Mouse (Mus musculus) heart, adult 2 months (tissue): ENCODE measurements around the gene Ltb4r1. TPM values are rescaled to one million over a fixed set of nuclear protein-coding genes. Genes with fewer than 3 reads are reported as not detected.

Source experiments
- DNase-seq, 2 experiments: peaks; one replicate each; pipeline ENCODE4 v3.0.0; 2021
- H3K27ac ChIP-seq: fragments of 200-600 bp; 2 replicates; pipeline ENCODE4 v1.8.1; 2022
- H3K27me3 ChIP-seq: fragments of 200-500 bp; 2 replicates; pipeline ENCODE4 v1.6.1; 2012; ENCODE audit warnings: mild to moderate bottlenecking, low read length, inconsistent platforms, mixed read lengths; ENCODE audit not compliant: control insufficient read depth, insufficient read depth
- H3K36me3 ChIP-seq: fragments of 200-500 bp; 2 replicates; pipeline ENCODE4 v1.6.1; 2012; ENCODE audit warnings: low read length, inconsistent platforms; ENCODE audit not compliant: control insufficient read depth, insufficient read depth
- H3K4me1 ChIP-seq: fragments of 200-500 bp; 2 replicates; pipeline ENCODE4 v1.6.1; 2011; ENCODE audit warnings: low read length; ENCODE audit not compliant: control insufficient read depth, insufficient read depth
- H3K4me3 ChIP-seq: fragments of 200-600 bp; 2 replicates; pipeline ENCODE4 v1.8.1; 2022
- H3K79me2 ChIP-seq: fragments of 200-500 bp; replicated peaks from 2 replicates; pipeline ENCODE4 v1.6.1; 2012; ENCODE audit warnings: mild to moderate bottlenecking, inconsistent platforms, low read length, moderate library complexity, mixed read lengths; ENCODE audit not compliant: control insufficient read depth, insufficient read depth
- H3K9ac ChIP-seq: fragments of 200-500 bp; 2 replicates; pipeline ENCODE4 v1.6.1; 2012; ENCODE audit warnings: low read depth, mild to moderate bottlenecking, control low read depth, inconsistent platforms, low read length, mixed read lengths
- CTCF ChIP-seq: fragments of 200-600 bp; IDR thresholded peaks from 2 replicates; pipeline ENCODE4 v1.8.1; 2022; ENCODE audit warnings: antibody characterized with exemption, mild to moderate bottlenecking, moderate library complexity
- EP300 ChIP-seq: fragments of 200-500 bp; IDR thresholded peaks from 2 replicates; pipeline ENCODE4 v1.6.1; 2011; ENCODE audit warnings: low read depth, low read length, control low read depth; ENCODE audit not compliant: insufficient read depth
- POLR2A ChIP-seq: fragments of 200-500 bp; IDR thresholded peaks from 2 replicates; pipeline ENCODE4 v1.6.1; 2011; ENCODE audit warnings: mild to moderate bottlenecking, low read depth, low read length, control low read depth; ENCODE audit not compliant: insufficient read depth
- WGBS: fragments of 180-500 bp; shearing (Covaris S2); methylation state at CpG from one replicate; pipeline ENCODE4 v1.1.7; 2018; 5-methylcytosine and 5-hydroxymethylcytosine counted together
- intact Hi-C: fragments of 180-260 bp; cut with DNase I; formaldehyde crosslinking; loops from one replicate; pipeline ENCODE4 v1.15.1; 2025
- polyA plus RNA-seq: library from polyadenylated mRNA; depleted of rRNA; stranded (reverse); fragments of >200 nt; gene quantifications from 2 replicates; pipeline ENCODE4 v1.2.3, GENCODE M21; 2012; rRNA removed
- total RNA-seq, 2 experiments: library from RNA; stranded (reverse); gene quantifications; 2 replicates each; pipeline ENCODE4 v1.2.3; 2021

Ltb4r1 gene
- total and polyA plus RNA-seq, 3 experiments = 0.34 to 0.76 (median 0.36) TPM

GRCm38 (mm10) chr14:55793461-55793860, 27.7 kb downstream of the Ltb4r1 start:
- no peaks in the 10 kb centered on the region for H3K36me3 ChIP-seq
- no peak for DNase-seq
- WGBS = 48% methylated on average over 2 of the region's 2 CpGs
- no peak overlapping the region for H3K4me3 ChIP-seq
- no peak for TF ChIP-seq EP300
- no peak for TF ChIP-seq POLR2A
- no peak for TF ChIP-seq CTCF
- H3K4me1 ChIP-seq = peaks cover 3% of the 10 kb centered on the region
- intact Hi-C loops = no loop called here
- H3K9ac ChIP-seq = no peak overlapping the region
- no peaks in the 10 kb centered on the region for H3K27me3 ChIP-seq
- H3K27ac ChIP-seq = no peak overlapping the region
- H3K79me2 ChIP-seq = no peaks in the 10 kb centered on the region

- intact Hi-C loops = no loop called here
- H3K27me3 ChIP-seq = no peaks in the 10 kb centered on the region
- H3K27ac ChIP-seq = no peak overlapping the region; the same call in 1 of the 2 replicates
- DNase-seq = peak; percentile 26 to 33
- WGBS = 58% methylated on average over 2 of the region's 2 CpGs
- TF ChIP-seq POLR2A = no peak
- no peak for TF ChIP-seq CTCF
- TF ChIP-seq EP300 = no peak
- H3K9ac ChIP-seq = no peak overlapping the region
- H3K79me2 ChIP-seq = no peaks in the 10 kb centered on the region
- H3K4me1 ChIP-seq = peaks cover 3% of the 10 kb centered on the region; the same call in 1 of the 2 replicates
- H3K36me3 ChIP-seq = no peaks in the 10 kb centered on the region
- no peak overlapping the region for H3K4me3 ChIP-seq
Observed at GRCm38 (mm10) chr14:55793946-55794345, 28.2 kb downstream of the Ltb4r1 start.

DNA sequence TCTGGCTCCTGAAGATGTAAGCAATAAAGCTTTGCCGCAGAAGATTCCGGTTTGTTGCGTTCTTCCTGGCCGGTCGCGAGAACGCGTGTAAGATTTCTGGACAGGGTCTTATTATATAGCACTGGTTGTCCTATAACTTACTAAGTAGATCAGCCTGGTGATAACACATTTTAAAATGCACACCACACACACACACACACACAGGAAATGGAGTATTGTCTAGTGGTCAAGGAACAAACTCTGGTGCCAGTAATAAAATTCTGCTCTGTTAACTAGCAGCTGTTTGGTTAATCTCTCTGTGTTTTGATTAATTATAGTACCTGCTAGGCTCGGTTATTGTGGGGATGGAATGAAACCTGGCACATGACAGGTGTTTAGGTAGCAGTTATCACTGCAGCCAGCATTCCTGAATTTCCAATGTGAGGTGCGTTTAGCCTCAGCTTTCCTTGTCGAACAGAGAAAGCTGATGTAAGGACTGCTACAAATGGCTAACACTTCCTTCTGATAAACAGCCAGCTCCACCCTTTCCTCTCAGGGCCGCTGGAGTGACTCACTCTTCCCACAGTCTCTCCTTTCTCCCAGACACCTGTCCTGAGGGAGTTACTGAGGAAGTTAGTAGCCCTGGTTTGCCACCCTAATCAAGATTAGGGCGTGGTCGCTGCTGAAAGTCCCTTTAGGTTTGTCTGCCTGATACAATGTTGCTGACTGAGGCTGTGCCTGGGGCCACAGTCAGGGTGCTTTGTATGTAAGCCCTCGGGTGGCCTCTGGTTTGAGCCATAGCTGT, 29.8 kb downstream of the Ltb4r1 start:
- no peaks in the 10 kb centered on the region for H3K27me3 ChIP-seq
- H3K36me3 ChIP-seq = no peaks in the 10 kb centered on the region
- intact Hi-C loops = no loop called here
- H3K79me2 ChIP-seq = no peaks in the 10 kb centered on the region
- H3K9ac ChIP-seq = no peak overlapping the region
- TF ChIP-seq POLR2A (no peak), EP300 (peak; percentile 68)
- peak in 1 of 2 experiments; percentile 62 for DNase-seq
- no peak overlapping the region for H3K4me3 ChIP-seq
- peaks cover 3% of the 10 kb centered on the region; the same call in 1 of the 2 replicates for H3K4me1 ChIP-seq
- peak overlapping the region; percentile 71 for H3K27ac ChIP-seq
- WGBS = 50% methylated on average over 15 of the region's 15 CpGs

- peak overlapping the region; percentile 62 for H3K27ac ChIP-seq
- no peak for TF ChIP-seq EP300
- no peak for TF ChIP-seq POLR2A
- no peak for TF ChIP-seq CTCF
- no peaks in the 10 kb centered on the region for H3K36me3 ChIP-seq
- intact Hi-C loops = no loop called here
- H3K4me3 ChIP-seq = peak overlapping the region; percentile 41
- H3K4me1 ChIP-seq = peaks cover 2% of the 10 kb centered on the region; the same call in 1 of the 2 replicates
- WGBS = 26% methylated on average over 16 of the region's 16 CpGs
- DNase-seq = peak; percentile 51 to 63
- H3K9ac ChIP-seq = no peak overlapping the region
- H3K27me3 ChIP-seq = no peaks in the 10 kb centered on the region
- H3K79me2 ChIP-seq = no peaks in the 10 kb centered on the region
Observed at GRCm38 (mm10) chr14:55814885-55815284, 49.1 kb downstream of the Ltb4r1 start.

DNA sequence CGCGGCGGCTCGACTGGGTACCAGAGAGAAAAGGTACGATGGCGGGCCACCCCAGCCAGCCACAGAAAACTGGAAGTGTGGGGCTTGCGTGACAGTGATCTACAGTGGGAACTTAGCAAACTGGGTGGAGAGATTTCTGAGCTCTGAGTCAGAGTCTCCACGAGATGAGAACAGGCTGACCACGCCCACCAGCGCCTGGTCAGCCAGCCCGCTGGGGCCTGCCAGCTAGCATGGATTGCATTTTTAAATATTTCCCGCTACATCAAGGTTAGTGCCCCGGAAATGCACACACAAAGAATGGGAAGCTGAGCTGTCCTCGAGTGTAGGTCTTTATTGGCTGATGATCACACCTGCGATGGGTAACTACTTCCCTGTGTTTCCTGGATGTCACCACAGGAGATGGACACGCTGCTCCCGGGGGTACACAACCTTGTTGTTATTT, 49.6 kb downstream of the Ltb4r1 start:
- no peaks in the 10 kb centered on the region for H3K27me3 ChIP-seq
- DNase-seq = peak; percentile 66 to 76
- peak overlapping the region; percentile 62 for H3K27ac ChIP-seq
- H3K4me1 ChIP-seq = peaks cover 2% of the 10 kb centered on the region; the same call in 1 of the 2 replicates
- H3K36me3 ChIP-seq = no peaks in the 10 kb centered on the region
- 13% methylated on average over 17 of the region's 17 CpGs for WGBS
- H3K79me2 ChIP-seq = no peaks in the 10 kb centered on the region
- TF ChIP-seq POLR2A = no peak
- no peak overlapping the region for H3K9ac ChIP-seq
- peak overlapping the region; percentile 41 for H3K4me3 ChIP-seq
- intact Hi-C loops = no loop called here

Other genes with a start within 250 kb of the Ltb4r1 start
Only the 30 nearest of the 34 such genes appear.
- 100 to 1,000 TPM; 165 to 187 TPM for gene Fitm1, start 190.3 kb upstream of the Ltb4r1 start, total RNA-seq
- 323 and 403 TPM in 2 replicates for gene Fitm1, start 190.3 kb upstream of the Ltb4r1 start, polyA plus RNA-seq
- gene Psme1, start 187.8 kb upstream of the Ltb4r1 start, total RNA-seq = 100 to 1,000 TPM; 231 to 264 TPM
- gene Psme1, start 187.8 kb upstream of the Ltb4r1 start, polyA plus RNA-seq = 101 and 118 TPM in 2 replicates
- gene Emc9, start 180.7 kb upstream of the Ltb4r1 start, total RNA-seq = 10 to 100 TPM; 58.4 to 61.1 TPM
- gene Emc9, start 180.7 kb upstream of the Ltb4r1 start, polyA plus RNA-seq = 52.9 and 54.2 TPM in 2 replicates
- gene Psme2, start 174.8 kb upstream of the Ltb4r1 start, total RNA-seq = 100 to 1,000 TPM; 119 to 120 TPM
- gene Psme2, start 174.8 kb upstream of the Ltb4r1 start, polyA plus RNA-seq = 37.3 and 56.7 TPM in 2 replicates
- gene Rnf31, start 174.3 kb upstream of the Ltb4r1 start, total RNA-seq = 10 to 100 TPM; 27.5 to 30.9 TPM
- gene Rnf31, start 174.3 kb upstream of the Ltb4r1 start, polyA plus RNA-seq = 19.7 and 24.3 TPM in 2 replicates
- gene Irf9, start 162.4 kb upstream of the Ltb4r1 start, total RNA-seq = 1 to 10 TPM; 9.7 to 9.8 TPM
- 22.2 and 29.3 TPM in 2 replicates for gene Irf9, start 162.4 kb upstream of the Ltb4r1 start, polyA plus RNA-seq
- under 1 TPM in 1 of 2 experiments, not detected in 1; 0.32 TPM for gene Rec8, start 147.9 kb upstream of the Ltb4r1 start, total RNA-seq
- gene Rec8, start 147.9 kb upstream of the Ltb4r1 start, polyA plus RNA-seq = 0.12 and 0.29 TPM in 2 replicates
- 10 to 100 TPM; 51.3 to 64.1 TPM for gene Ipo4, start 130.0 kb upstream of the Ltb4r1 start, total RNA-seq
- 68.2 and 68.9 TPM in 2 replicates for gene Ipo4, start 130.0 kb upstream of the Ltb4r1 start, polyA plus RNA-seq
- gene Gm49378, start 128.1 kb upstream of the Ltb4r1 start, total RNA-seq = 1 to 10 TPM; 2.5 to 3.8 TPM
- 3.5 and 5.0 TPM in 2 replicates for gene Gm49378, start 128.1 kb upstream of the Ltb4r1 start, polyA plus RNA-seq
- 10 to 100 TPM; 39.4 to 40.6 TPM for gene Tm9sf1, start 122.2 kb upstream of the Ltb4r1 start, total RNA-seq
- gene Tm9sf1, start 122.2 kb upstream of the Ltb4r1 start, polyA plus RNA-seq = 50.6 and 63.0 TPM in 2 replicates
- gene Tssk4, start 115.8 kb upstream of the Ltb4r1 start, total RNA-seq = under 1 TPM; 0.34 to 0.47 TPM
- 0.55 and 0.61 TPM in 2 replicates for gene Tssk4, start 115.8 kb upstream of the Ltb4r1 start, polyA plus RNA-seq
- gene Mdp1, start 105.5 kb upstream of the Ltb4r1 start, total RNA-seq = 10 to 100 TPM; 45.3 to 49.1 TPM
- gene Mdp1, start 105.5 kb upstream of the Ltb4r1 start, polyA plus RNA-seq = 35.7 and 54.9 TPM in 2 replicates
- gene Gmpr2, start 94.0 kb upstream of the Ltb4r1 start, total RNA-seq = 1 to 10 TPM; 8.1 to 9.0 TPM
- 11.8 and 18.2 TPM in 2 replicates for gene Gmpr2, start 94.0 kb upstream of the Ltb4r1 start, polyA plus RNA-seq
- gene Nedd8, start 93.8 kb upstream of the Ltb4r1 start, total RNA-seq = 100 to 1,000 TPM; 242 to 262 TPM
- 265 and 340 TPM in 2 replicates for gene Nedd8, start 93.8 kb upstream of the Ltb4r1 start, polyA plus RNA-seq
- 10 to 100 TPM; 12.6 to 12.8 TPM for gene Tinf2, start 84.1 kb upstream of the Ltb4r1 start, total RNA-seq
- 7.6 and 8.5 TPM in 2 replicates for gene Tinf2, start 84.1 kb upstream of the Ltb4r1 start, polyA plus RNA-seq
- under 1 TPM; 0.16 to 0.43 TPM for gene Tgm1, start 52.0 kb upstream of the Ltb4r1 start, total RNA-seq
- gene Tgm1, start 52.0 kb upstream of the Ltb4r1 start, polyA plus RNA-seq = 0.31 and 0.41 TPM in 2 replicates
- 10 to 100 TPM; 12.5 to 13.0 TPM for gene Rabggta, start 43.7 kb upstream of the Ltb4r1 start, total RNA-seq
- 26.3 and 32.2 TPM in 2 replicates for gene Rabggta, start 43.7 kb upstream of the Ltb4r1 start, polyA plus RNA-seq
- 10 to 100 TPM; 35.4 to 40.2 TPM for gene Dhrs1, start 20.3 kb upstream of the Ltb4r1 start, total RNA-seq
- 82.9 and 85.8 TPM in 2 replicates for gene Dhrs1, start 20.3 kb upstream of the Ltb4r1 start, polyA plus RNA-seq
- gene Nop9, start 20.3 kb upstream of the Ltb4r1 start, total RNA-seq = 10 to 100 TPM; 10.1 to 11.4 TPM
- gene Nop9, start 20.3 kb upstream of the Ltb4r1 start, polyA plus RNA-seq = 8.3 and 13.1 TPM in 2 replicates
- under 1 TPM; 0.81 to 0.98 TPM for gene Cideb, start 7.5 kb upstream of the Ltb4r1 start, total RNA-seq
- gene Cideb, start 7.5 kb upstream of the Ltb4r1 start, polyA plus RNA-seq = 6.7 and 8.1 TPM in 2 replicates
- under 1 TPM in 1 of 2 experiments, not detected in 1; 0.20 TPM for gene Ltb4r2, start 4.5 kb upstream of the Ltb4r1 start, total RNA-seq
- 0.06 and 0.20 TPM in 2 replicates for gene Ltb4r2, start 4.5 kb upstream of the Ltb4r1 start, polyA plus RNA-seq
- gene Adcy4, start 18.1 kb downstream of the Ltb4r1 start, total RNA-seq = 10 to 100 TPM; 16.1 to 20.3 TPM
- gene Adcy4, start 18.1 kb downstream of the Ltb4r1 start, polyA plus RNA-seq = 36.5 and 40.0 TPM in 2 replicates
- gene Ripk3, start 22.9 kb downstream of the Ltb4r1 start, total RNA-seq = 1 to 10 TPM; 2.2 to 2.4 TPM
- 3.5 and 4.1 TPM in 2 replicates for gene Ripk3, start 22.9 kb downstream of the Ltb4r1 start, polyA plus RNA-seq
- gene Nfatc4, start 57.2 kb downstream of the Ltb4r1 start, total RNA-seq = 1 to 10 TPM; 3.6 to 5.1 TPM
- 6.0 and 7.3 TPM in 2 replicates for gene Nfatc4, start 57.2 kb downstream of the Ltb4r1 start, polyA plus RNA-seq
- gene Nynrin, start 88.0 kb downstream of the Ltb4r1 start, total RNA-seq = 1 to 10 TPM; 6.2 to 6.8 TPM
- 3.5 and 3.8 TPM in 2 replicates for gene Nynrin, start 88.0 kb downstream of the Ltb4r1 start, polyA plus RNA-seq
- under 1 TPM in 1 of 2 experiments, not detected in 1; 0.18 TPM for gene Cbln3, start 118.4 kb downstream of the Ltb4r1 start, total RNA-seq
- 0.06 TPM in 2 replicates for gene Cbln3, start 118.4 kb downstream of the Ltb4r1 start, polyA plus RNA-seq
- 10 to 100 TPM in 1 of 2 experiments, 1 to 10 TPM in 1; 8.8 to 11.6 TPM for gene Khnyn, start 119.0 kb downstream of the Ltb4r1 start, total RNA-seq
- gene Khnyn, start 119.0 kb downstream of the Ltb4r1 start, polyA plus RNA-seq = 9.3 and 13.3 TPM in 2 replicates
- 100 to 1,000 TPM; 112 to 127 TPM for gene Sdr39u1, start 134.3 kb downstream of the Ltb4r1 start, total RNA-seq
- 142 and 156 TPM in 2 replicates for gene Sdr39u1, start 134.3 kb downstream of the Ltb4r1 start, polyA plus RNA-seq
- 1 to 10 TPM; 1.3 to 1.8 TPM for gene Cma1, start 178.7 kb downstream of the Ltb4r1 start, total RNA-seq
- 2.1 and 2.5 TPM in 2 replicates for gene Cma1, start 178.7 kb downstream of the Ltb4r1 start, polyA plus RNA-seq
- not detected for gene Cma2, start 185.0 kb downstream of the Ltb4r1 start, total RNA-seq
- gene Cma2, start 185.0 kb downstream of the Ltb4r1 start, polyA plus RNA-seq = not detected in 2 replicates